Mouse (Mus musculus) heart, postnatal 0 days (tissue): ENCODE results near the gene Nat10. TPM values are rescaled to one million over a fixed set of nuclear protein-coding genes. Genes with fewer than 3 reads are reported as not detected.

Source experiments
- ATAC-seq: fragments of 200-750 bp; cut with Nextera tagmentation; 2 replicates; pipeline ENCODE4 v1.8.0; 2017; ENCODE audit warnings: low read depth, moderate number of reproducible peaks, moderate library complexity; ENCODE audit not compliant: insufficient read depth
- DNase-seq: peaks from one replicate; pipeline ENCODE4 v3.0.0-alpha.2; 2016; ENCODE audit warnings: low spot score
- H3K27ac ChIP-seq: fragments of 300-500 bp; sonication (generic); 2 replicates; pipeline ENCODE4 v1.5.1; 2014; ENCODE audit warnings: low read depth, mild to moderate bottlenecking
- H3K27me3 ChIP-seq: fragments of 300-500 bp; sonication (generic); 2 replicates; pipeline ENCODE4 v1.6.1; 2014; ENCODE audit warnings: low read length, mixed read lengths; ENCODE audit not compliant: control insufficient read depth, insufficient read depth
- H3K36me3 ChIP-seq: fragments of 300-500 bp; sonication (generic); replicated peaks from 2 replicates; pipeline ENCODE4 v1.6.1; 2014; ENCODE audit warnings: low read length, mixed read lengths; ENCODE audit not compliant: control insufficient read depth, insufficient read depth
- H3K4me1 ChIP-seq: fragments of 300-500 bp; sonication (generic); 2 replicates; pipeline ENCODE4 v1.6.1; 2014; ENCODE audit warnings: antibody characterized with exemption; ENCODE audit not compliant: control insufficient read depth, insufficient read depth
- H3K4me2 ChIP-seq: fragments of 300-500 bp; sonication (generic); 2 replicates; pipeline ENCODE4 v1.6.1; 2014; ENCODE audit warnings: low read depth, mild to moderate bottlenecking, low read length, moderate library complexity
- H3K4me3 ChIP-seq: fragments of 300-500 bp; sonication (generic); 2 replicates; pipeline ENCODE4 v1.5.1; 2014; ENCODE audit warnings: low read depth, low read length
- H3K9ac ChIP-seq: fragments of 300-500 bp; sonication (generic); replicated peaks from 2 replicates; pipeline ENCODE4 v1.6.1; 2014; ENCODE audit warnings: low read depth, low read length, mixed read lengths
- H3K9me3 ChIP-seq: fragments of 300-500 bp; sonication (generic); replicated peaks from 2 replicates; pipeline ENCODE4 v1.6.1; 2016; ENCODE audit warnings: low read length; ENCODE audit not compliant: control insufficient read depth
- CTCF ChIP-seq: IDR thresholded peaks from 2 replicates; pipeline ENCODE4 v1.5.1; 2016; ENCODE audit warnings: antibody characterized with exemption, control low read depth, low read depth
- EP300 ChIP-seq: IDR thresholded peaks from 2 replicates; pipeline ENCODE4 v1.6.1; 2016; ENCODE audit warnings: antibody characterized with exemption, low read depth
- WGBS: fragments of 180-500 bp; shearing (Covaris S2); extraction: QIAGEN DNeasy Blood & Tissue Kit; methylation state at CpG from one replicate; pipeline ENCODE4 v1.1.7; 2014; 5-methylcytosine and 5-hydroxymethylcytosine counted together
- polyA plus RNA-seq: library from polyadenylated mRNA; unstranded; fragments of >200 nt; fragmentation: Nextera tagmentation; extraction: Ambion mirVana; gene quantifications from 2 replicates; pipeline ENCODE4 v1.2.1, GENCODE M21; 2015
- total RNA-seq: library from RNA; depleted of rRNA; stranded (reverse); fragments of >200 nt; gene quantifications from 2 replicates; pipeline ENCODE4 v1.2.3, GENCODE M21; 2014; ENCODE audit warnings: low replicate concordance

The Nat10 gene
- total and polyA plus RNA-seq, 2 experiments from 2014 or later, result 7.8 to 25.6 TPM

DNA sequence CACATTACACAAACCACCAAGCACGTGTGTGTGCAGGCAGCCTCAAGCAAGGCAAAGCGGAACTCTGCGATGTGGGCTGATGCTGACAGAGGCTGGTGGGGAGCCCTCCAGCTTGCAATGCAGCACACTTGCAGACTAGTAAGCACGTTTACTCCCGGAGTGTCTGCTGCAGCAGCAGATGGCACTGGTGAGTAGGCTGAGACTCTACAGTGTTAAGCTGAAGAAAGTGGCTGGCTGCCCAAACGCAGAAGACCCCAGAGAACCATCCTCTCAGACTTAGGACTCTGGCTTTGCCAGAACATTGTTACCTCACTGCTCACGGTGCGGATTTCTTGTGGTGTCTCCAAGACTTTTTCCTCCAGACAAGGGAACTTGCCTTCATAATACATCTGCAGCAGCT, 30.1 kb downstream of the Nat10 start:
- no peak overlapping the region for H3K9ac ChIP-seq
- no peaks in the 10 kb centered on the region for H3K27me3 ChIP-seq
- no peak overlapping the region for H3K27ac ChIP-seq
- H3K4me1 ChIP-seq, result no peaks in the 10 kb centered on the region
- no peak overlapping the region for H3K4me2 ChIP-seq
- ATAC-seq (no peak), DNase-seq (no peak)
- no peaks in the 10 kb centered on the region for H3K9me3 ChIP-seq
- peaks cover 76% of the 10 kb centered on the region for H3K36me3 ChIP-seq
- WGBS, result 82% methylated on average over 8 of the region's 8 CpGs
- H3K4me3 ChIP-seq, result no peak overlapping the region
- no peak for TF ChIP-seq EP300
- TF ChIP-seq CTCF, result no peak

DNA sequence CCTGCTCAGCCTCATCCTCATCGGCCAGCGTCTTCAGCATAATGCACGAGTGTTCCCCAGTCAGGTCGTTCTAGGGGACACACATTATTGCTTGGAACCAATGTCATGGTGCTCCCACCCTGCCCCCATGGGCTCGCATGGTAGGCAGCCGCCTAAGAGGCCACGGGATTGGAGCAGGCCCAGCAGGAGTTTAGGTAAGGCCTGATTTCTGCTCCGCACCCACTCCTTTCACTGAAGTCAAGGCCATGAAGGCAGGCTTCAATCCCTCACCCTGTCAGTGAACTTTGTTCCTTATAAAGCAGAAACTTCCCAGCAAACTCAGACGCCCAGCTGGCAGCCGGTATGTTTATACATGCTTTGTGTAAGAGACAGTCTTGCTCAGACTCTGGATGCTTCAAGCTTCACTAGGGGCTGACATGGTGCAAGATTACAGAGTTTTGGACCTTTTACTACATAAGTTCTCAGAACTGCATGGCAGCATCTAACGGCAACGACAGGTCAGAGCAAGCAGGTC, 33.0 kb downstream of the Nat10 start:
- no peaks in the 10 kb centered on the region for H3K9me3 ChIP-seq
- WGBS, result 86% methylated on average over 12 of the region's 12 CpGs
- DNase-seq (no peak), ATAC-seq (no peak)
- TF ChIP-seq EP300 (no peak), CTCF (no peak)
- no peak overlapping the region for H3K4me2 ChIP-seq
- H3K4me3 ChIP-seq, result no peak overlapping the region
- H3K27ac ChIP-seq, result no peak overlapping the region
- no peak overlapping the region for H3K9ac ChIP-seq
- H3K4me1 ChIP-seq, result no peaks in the 10 kb centered on the region
- H3K27me3 ChIP-seq, result no peaks in the 10 kb centered on the region
- peaks cover 83% of the 10 kb centered on the region for H3K36me3 ChIP-seq

DNA sequence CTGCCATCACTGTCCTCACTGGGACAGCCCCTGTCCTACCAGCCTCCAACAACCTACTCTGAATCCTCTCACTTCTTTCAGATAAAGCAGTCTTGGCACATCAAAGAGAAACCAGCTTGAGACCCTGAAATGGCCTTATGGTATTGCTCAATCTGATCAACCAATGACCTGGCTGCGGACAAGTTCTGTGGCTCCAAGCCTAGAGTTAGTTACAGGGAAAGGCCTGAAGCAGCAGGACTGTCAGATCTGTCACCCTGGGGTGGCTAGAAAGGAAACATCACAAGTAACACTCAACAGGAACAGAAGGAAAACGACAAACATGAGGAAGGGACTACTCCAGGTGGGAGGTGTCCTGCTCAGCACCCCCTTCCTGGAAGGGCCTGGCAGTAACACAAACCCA, 36.5 kb downstream of the Nat10 start:
- TF ChIP-seq EP300, result no peak
- TF ChIP-seq CTCF, result no peak

DNA sequence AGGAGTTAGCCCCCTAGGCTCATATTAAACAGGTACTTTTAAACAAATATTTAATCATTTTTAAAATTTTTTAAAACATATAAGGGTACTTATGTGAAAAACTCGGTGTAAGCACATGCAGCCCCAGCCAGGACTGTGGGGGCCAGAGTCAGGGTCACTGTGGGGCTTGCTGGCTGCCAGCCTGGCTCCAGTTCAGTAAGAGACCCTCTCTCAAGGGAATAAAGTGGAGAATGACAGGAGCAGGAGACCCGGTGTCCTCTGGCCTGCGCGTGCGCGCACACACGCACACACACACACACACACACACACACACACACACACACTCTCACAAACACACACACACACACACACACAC, 41.8 kb downstream of the Nat10 start:
- no peak overlapping the region for H3K4me3 ChIP-seq
- DNase-seq (no peak), ATAC-seq (no peak)
- no peak overlapping the region for H3K9ac ChIP-seq
- peaks cover 72% of the 10 kb centered on the region for H3K36me3 ChIP-seq
- no peaks in the 10 kb centered on the region for H3K9me3 ChIP-seq
- no peak for TF ChIP-seq CTCF
- no peak for TF ChIP-seq EP300
- H3K4me1 ChIP-seq, result no peaks in the 10 kb centered on the region
- H3K27me3 ChIP-seq, result no peaks in the 10 kb centered on the region
- no peak overlapping the region for H3K27ac ChIP-seq
- 92% methylated on average over 7 of the region's 7 CpGs for WGBS
- H3K4me2 ChIP-seq, result no peak overlapping the region

More for the DNA sequence above, 36.5 kb downstream of the Nat10 start:
- no peak overlapping the region for H3K4me2 ChIP-seq
- no peak for ATAC-seq
- H3K4me3 ChIP-seq, result no peak overlapping the region
- 76% methylated on average over 2 of the region's 2 CpGs for WGBS
- peaks cover 68% of the 10 kb centered on the region for H3K36me3 ChIP-seq
- H3K27ac ChIP-seq, result no peak overlapping the region
- no peaks in the 10 kb centered on the region for H3K27me3 ChIP-seq
- no peaks in the 10 kb centered on the region for H3K4me1 ChIP-seq
- no peak for DNase-seq
- H3K9ac ChIP-seq, result no peak overlapping the region
- H3K9me3 ChIP-seq, result no peaks in the 10 kb centered on the region

DNA sequence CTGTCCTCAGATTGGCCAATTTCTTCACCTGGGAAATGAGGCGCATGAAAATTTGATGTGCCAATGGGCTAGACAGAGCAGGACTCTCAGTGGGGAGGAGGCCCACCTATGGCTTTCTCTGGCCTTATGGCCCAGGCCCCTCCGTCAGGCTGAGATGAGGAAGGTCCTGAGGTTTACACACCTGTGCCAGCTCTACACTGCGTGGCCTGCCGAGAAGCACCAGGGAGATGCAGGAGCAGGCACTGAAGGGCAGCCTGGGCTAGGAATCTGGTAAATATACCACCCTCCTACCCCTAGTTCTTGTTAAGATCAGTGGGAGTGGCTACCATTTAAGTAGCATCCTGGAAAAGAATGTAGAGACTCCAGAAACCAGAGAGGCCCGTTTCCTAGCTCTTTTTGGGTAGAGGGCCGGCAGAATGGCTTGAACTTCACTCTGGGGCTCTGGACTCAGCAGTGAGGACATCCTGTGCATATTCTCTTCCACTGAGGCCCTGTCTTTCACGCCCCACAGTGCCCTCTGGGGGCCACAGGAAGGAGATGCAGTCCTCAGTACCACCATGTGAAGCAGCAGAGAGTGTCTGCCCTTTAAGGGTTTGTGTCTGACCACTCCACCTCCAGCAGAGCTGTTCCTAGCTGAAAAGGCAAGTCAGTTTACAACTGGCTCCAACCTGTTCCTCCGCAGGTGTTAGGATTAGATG, 42.3 kb downstream of the Nat10 start:
- H3K9me3 ChIP-seq, result no peaks in the 10 kb centered on the region
- H3K4me2 ChIP-seq, result no peak overlapping the region
- WGBS, result 58% methylated on average over 8 of the region's 8 CpGs
- no peak overlapping the region for H3K9ac ChIP-seq
- no peaks in the 10 kb centered on the region for H3K4me1 ChIP-seq
- DNase-seq, result peak; percentile 83
- no peak overlapping the region for H3K4me3 ChIP-seq
- peak; percentile 78 for ATAC-seq
- no peaks in the 10 kb centered on the region for H3K27me3 ChIP-seq
- H3K27ac ChIP-seq, result no peak overlapping the region
- TF ChIP-seq CTCF, result peak; percentile 96
- no peak for TF ChIP-seq EP300
- peaks cover 71% of the 10 kb centered on the region for H3K36me3 ChIP-seq

DNA sequence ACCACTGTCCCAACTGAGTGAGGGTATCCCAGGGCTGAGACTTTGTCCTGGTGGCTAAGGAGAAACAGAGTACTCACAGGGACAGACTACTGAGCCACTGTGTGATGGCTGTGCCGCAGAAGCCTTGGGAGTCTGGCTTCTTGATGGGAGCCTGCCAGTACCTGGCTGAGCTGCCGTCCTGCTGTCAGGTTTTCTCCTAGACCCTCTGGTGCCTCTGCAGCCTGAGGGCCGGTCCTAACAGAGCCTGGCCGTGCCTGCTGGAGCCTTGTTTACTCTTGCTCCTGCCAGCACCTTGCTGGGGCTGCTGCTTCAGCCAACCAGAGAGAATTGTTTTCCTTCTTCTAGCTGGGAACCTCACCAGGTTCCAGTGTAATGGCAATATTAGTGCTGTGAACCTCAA, 46.7 kb downstream of the Nat10 start:
- no peak for TF ChIP-seq CTCF
- TF ChIP-seq EP300, result no peak
- DNase-seq (no peak), ATAC-seq (no peak)
- Histone ChIP-seq H3K4me1 (no peaks in the 10 kb centered on the region), H3K4me3 (no peak overlapping the region), H3K9ac (no peak overlapping the region), H3K4me2 (no peak overlapping the region), H3K9me3 (no peaks in the 10 kb centered on the region), H3K27me3 (no peaks in the 10 kb centered on the region), H3K27ac (no peak overlapping the region), H3K36me3 (peaks cover 88% of the 10 kb centered on the region)
- WGBS, result 82% methylated on average over 4 of the region's 4 CpGs
